Mouse (Mus musculus): ENCODE measurements at regions not wholly inside any gene's neighbourhood (a gene's known extent, or its start where the extent isn't known, plus 50 kb on each side); places are given as distances from the start of the nearest gene placed in this dataset.

- Histone ChIP-seq H3K36me3 (ENCODE audit: control insufficient read depth, insufficient read depth, low read length) (no peaks in the 10 kb centered on the region), H3K27me3 (replicated peaks; ENCODE audit: control insufficient read depth, insufficient read depth, low read length) (no peaks in the 10 kb centered on the region), H3K4me1 (ENCODE audit: control insufficient read depth, insufficient read depth, low read length) (no peaks in the 10 kb centered on the region), H3K4me3 (ENCODE audit: insufficient read depth, low read depth, low read length) (no peak overlapping the region), H3K27ac (ENCODE audit: insufficient read depth, low read depth, low read length) (no peak overlapping the region)
- TF ChIP-seq CTCF (conservative IDR thresholded peaks at IDR 0.05; ENCODE audit: insufficient read depth, insufficient read length, low read depth, low read length) (no peak), POLR2A (IDR thresholded peaks at IDR 0.05; ENCODE audit: low read depth, low read length) (no peak)
- no peak for DNase-seq
- 70% methylated on average over 5 of the region's 5 CpGs for WGBS
These were observed 321.5 kb downstream of the Gadd45g start for GRCm38 (mm10) chr13:52167968-52168367.

DNA sequence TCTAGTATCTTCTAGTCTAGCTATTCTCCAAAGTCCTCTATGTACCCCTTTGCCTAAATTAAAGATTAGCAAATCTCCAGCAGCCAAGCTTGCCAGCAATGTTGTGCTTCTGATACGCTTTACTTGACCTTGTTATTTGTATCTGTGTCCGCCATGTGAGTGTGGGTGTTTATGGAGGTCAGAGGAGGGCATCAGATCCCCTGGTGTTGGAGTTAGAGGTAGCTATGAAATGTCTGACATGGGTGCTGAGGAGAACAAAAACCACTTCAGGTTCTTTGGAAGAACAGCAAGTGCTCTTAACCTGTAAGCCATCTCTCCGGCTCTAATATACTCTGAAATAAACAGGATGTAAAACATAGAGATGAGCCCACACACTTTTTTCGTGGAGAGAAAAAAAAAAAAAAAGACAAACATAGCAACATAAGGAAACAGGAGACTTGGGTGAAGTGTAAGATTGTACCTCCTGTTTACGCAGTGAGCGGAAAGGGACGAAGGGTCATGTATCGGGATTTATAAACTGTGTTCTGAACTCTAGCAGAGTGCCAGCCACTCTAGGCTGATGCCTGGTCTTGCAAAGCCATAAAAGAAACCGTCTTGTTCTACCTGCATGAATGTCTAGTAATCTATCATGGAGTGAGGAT, 326.3 kb downstream of the Gadd45g start:
- Histone ChIP-seq H3K4me3 (ENCODE audit: insufficient read depth, low read depth, low read length) (no peak overlapping the region), H3K27ac (ENCODE audit: insufficient read depth, low read depth, low read length) (no peak overlapping the region), H3K4me1 (ENCODE audit: control insufficient read depth, insufficient read depth, low read length) (no peaks in the 10 kb centered on the region), H3K27me3 (replicated peaks; ENCODE audit: control insufficient read depth, insufficient read depth, low read length) (no peaks in the 10 kb centered on the region), H3K36me3 (ENCODE audit: control insufficient read depth, insufficient read depth, low read length) (no peaks in the 10 kb centered on the region)
- no peak for TF ChIP-seq CTCF (conservative IDR thresholded peaks at IDR 0.05; ENCODE audit: insufficient read depth, insufficient read length, low read depth, low read length)
- no peak for TF ChIP-seq POLR2A (IDR thresholded peaks at IDR 0.05; ENCODE audit: low read depth, low read length)
- no peak for DNase-seq
- 76% methylated on average over 9 of the region's 9 CpGs for WGBS

- 56% methylated on average over 2 of the region's 2 CpGs for WGBS
- Histone ChIP-seq H3K36me3 (ENCODE audit: control insufficient read depth, insufficient read depth, low read length) (no peaks in the 10 kb centered on the region), H3K27ac (ENCODE audit: insufficient read depth, low read depth, low read length) (no peak overlapping the region), H3K4me1 (ENCODE audit: control insufficient read depth, insufficient read depth, low read length) (no peaks in the 10 kb centered on the region), H3K4me3 (ENCODE audit: insufficient read depth, low read depth, low read length) (no peak overlapping the region), H3K27me3 (replicated peaks; ENCODE audit: control insufficient read depth, insufficient read depth, low read length) (no peaks in the 10 kb centered on the region)
- TF ChIP-seq POLR2A (IDR thresholded peaks at IDR 0.05; ENCODE audit: low read depth, low read length) (no peak), CTCF (conservative IDR thresholded peaks at IDR 0.05; ENCODE audit: insufficient read depth, insufficient read length, low read depth, low read length) (no peak)
- DNase-seq: no peak
These were observed 329.2 kb downstream of the Gadd45g start for GRCm38 (mm10) chr13:52175665-52176064.

DNA sequence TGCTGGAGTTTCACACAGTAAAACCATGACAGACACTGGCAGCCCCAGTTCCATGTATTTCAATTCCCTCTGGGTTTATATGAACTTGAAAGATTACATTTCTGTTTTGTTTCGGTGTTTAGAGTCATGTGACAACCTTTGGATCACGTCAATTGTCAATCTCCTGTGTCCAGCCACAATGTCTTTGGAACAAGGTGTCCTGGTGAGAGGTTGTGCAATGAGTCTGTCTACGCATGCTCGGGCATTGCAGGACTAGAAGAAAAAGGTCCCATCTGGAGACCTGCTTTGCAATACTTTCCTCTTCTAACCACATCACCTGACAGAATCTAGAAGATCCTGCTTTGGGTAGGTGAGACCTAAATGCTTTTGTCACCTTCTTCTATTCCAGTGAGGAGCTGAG, 333.5 kb downstream of the Gadd45g start:
- H3K27ac ChIP-seq (ENCODE audit: insufficient read depth, low read depth, low read length): no peak overlapping the region
- H3K27me3 ChIP-seq (replicated peaks; ENCODE audit: control insufficient read depth, insufficient read depth, low read length): no peaks in the 10 kb centered on the region
- no peak for DNase-seq
- H3K36me3 ChIP-seq (ENCODE audit: control insufficient read depth, insufficient read depth, low read length): no peaks in the 10 kb centered on the region
- no peaks in the 10 kb centered on the region for H3K4me1 ChIP-seq (ENCODE audit: control insufficient read depth, insufficient read depth, low read length)
- no peak for TF ChIP-seq POLR2A (IDR thresholded peaks at IDR 0.05; ENCODE audit: low read depth, low read length)
- no peak for TF ChIP-seq CTCF (conservative IDR thresholded peaks at IDR 0.05; ENCODE audit: insufficient read depth, insufficient read length, low read depth, low read length)
- WGBS: 82% methylated on average over 4 of the region's 4 CpGs
- H3K4me3 ChIP-seq (ENCODE audit: insufficient read depth, low read depth, low read length): no peak overlapping the region

DNA sequence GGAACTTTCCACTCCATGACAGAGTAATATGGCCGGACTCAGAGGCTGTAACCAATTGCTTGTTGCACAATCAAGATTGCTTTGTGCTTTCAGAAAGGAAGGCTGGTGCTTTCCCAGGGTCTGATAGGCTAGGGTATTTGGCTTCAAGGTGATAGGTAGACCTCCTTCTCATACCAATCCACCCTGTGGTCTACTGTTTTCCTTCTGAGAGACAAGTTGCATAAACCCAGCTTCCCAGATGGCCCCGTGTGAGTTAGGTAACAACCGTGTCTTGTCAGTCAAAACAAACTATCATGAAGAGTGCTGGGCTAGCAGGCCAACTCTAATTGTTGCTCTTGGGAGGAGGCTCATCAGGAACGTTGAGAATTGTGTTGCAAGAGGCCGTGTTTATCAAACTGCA, 337.2 kb downstream of the Gadd45g start:
- no peak overlapping the region for H3K27ac ChIP-seq (ENCODE audit: insufficient read depth, low read depth, low read length)

DNA sequence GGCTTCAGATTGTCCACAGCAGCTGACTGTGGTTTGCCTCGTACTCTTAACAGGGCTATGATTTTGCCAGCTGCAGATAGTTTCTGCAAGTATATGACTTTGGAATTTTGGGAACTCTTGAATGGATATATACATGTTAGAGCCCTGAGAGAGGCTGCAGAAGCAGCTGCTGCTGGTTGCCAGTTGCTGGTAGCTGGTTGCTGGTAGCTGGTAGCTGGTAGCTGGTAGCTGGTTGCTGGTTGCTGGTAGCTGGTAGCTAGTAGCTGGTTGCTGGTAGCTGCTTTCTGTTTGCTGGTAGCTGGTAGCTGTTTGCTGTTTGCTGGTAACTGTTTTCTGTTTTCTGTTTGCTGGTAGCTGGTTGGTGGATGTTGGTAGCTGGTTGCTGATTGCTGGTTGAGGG, 339.1 kb downstream of the Gadd45g start:
- H3K36me3 ChIP-seq (ENCODE audit: control insufficient read depth, insufficient read depth, low read length): no peaks in the 10 kb centered on the region
- H3K27ac ChIP-seq (ENCODE audit: insufficient read depth, low read depth, low read length): no peak overlapping the region
- no peaks in the 10 kb centered on the region for H3K27me3 ChIP-seq (replicated peaks; ENCODE audit: control insufficient read depth, insufficient read depth, low read length)
- 90% methylated on average over 1 of the region's 1 CpGs for WGBS
- no peak for TF ChIP-seq POLR2A (IDR thresholded peaks at IDR 0.05; ENCODE audit: low read depth, low read length)
- TF ChIP-seq CTCF (conservative IDR thresholded peaks at IDR 0.05; ENCODE audit: insufficient read depth, insufficient read length, low read depth, low read length): no peak
- H3K4me1 ChIP-seq (ENCODE audit: control insufficient read depth, insufficient read depth, low read length): no peaks in the 10 kb centered on the region
- no peak for DNase-seq
- H3K4me3 ChIP-seq (ENCODE audit: insufficient read depth, low read depth, low read length): no peak overlapping the region

More for the DNA sequence above, 337.2 kb downstream of the Gadd45g start:
- Histone ChIP-seq H3K4me3 (ENCODE audit: insufficient read depth, low read depth, low read length) (no peak overlapping the region), H3K36me3 (ENCODE audit: control insufficient read depth, insufficient read depth, low read length) (no peaks in the 10 kb centered on the region), H3K27me3 (replicated peaks; ENCODE audit: control insufficient read depth, insufficient read depth, low read length) (no peaks in the 10 kb centered on the region), H3K4me1 (ENCODE audit: control insufficient read depth, insufficient read depth, low read length) (no peaks in the 10 kb centered on the region)
- no peak for DNase-seq
- WGBS: 74% methylated on average over 5 of the region's 5 CpGs
- no peak for TF ChIP-seq POLR2A (IDR thresholded peaks at IDR 0.05; ENCODE audit: low read depth, low read length)
- TF ChIP-seq CTCF (conservative IDR thresholded peaks at IDR 0.05; ENCODE audit: insufficient read depth, insufficient read length, low read depth, low read length): no peak

GRCm38 (mm10) chr13:52187841-52188604, 341.5 kb downstream of the Gadd45g start:
- peaks cover 4% of the 10 kb centered on the region; the same call in 1 of the 2 replicates for H3K4me1 ChIP-seq (ENCODE audit: control insufficient read depth, insufficient read depth, low read length)
- no peak overlapping the region for H3K27ac ChIP-seq (ENCODE audit: insufficient read depth, low read depth, low read length)
- no peak overlapping the region for H3K4me3 ChIP-seq (ENCODE audit: insufficient read depth, low read depth, low read length)
- WGBS: 91% methylated on average over 8 of the region's 8 CpGs
- no peaks in the 10 kb centered on the region for H3K27me3 ChIP-seq (replicated peaks; ENCODE audit: control insufficient read depth, insufficient read depth, low read length)
- H3K36me3 ChIP-seq (ENCODE audit: control insufficient read depth, insufficient read depth, low read length): no peaks in the 10 kb centered on the region
- TF ChIP-seq POLR2A (IDR thresholded peaks at IDR 0.05; ENCODE audit: low read depth, low read length): no peak
- no peak for TF ChIP-seq CTCF (conservative IDR thresholded peaks at IDR 0.05; ENCODE audit: insufficient read depth, insufficient read length, low read depth, low read length)
- DNase-seq: no peak
